Mouse (Mus musculus) lung, embryonic 15.5 days (tissue): ENCODE data around the gene Fbln5. TPM values are rescaled to one million over a fixed set of nuclear protein-coding genes. Genes with fewer than 3 reads are reported as not detected.

ENCODE experiments used
- ATAC-seq: fragments of 200-750 bp; cut with Nextera tagmentation; 2 replicates; pipeline ENCODE4 v1.8.0; 2017; ENCODE audit warnings: moderate number of reproducible peaks, borderline replicate concordance; ENCODE audit not compliant: low FRiP score, low TSS enrichment; ENCODE audit errors: extremely low read depth
- H3K27ac ChIP-seq: fragments of 300-500 bp; sonication (generic); 2 replicates; pipeline ENCODE4 v1.5.1; 2015; ENCODE audit warnings: moderate library complexity, mild to moderate bottlenecking, inconsistent platforms
- H3K27me3 ChIP-seq: fragments of 300-500 bp; sonication (generic); 2 replicates; pipeline ENCODE4 v1.6.1; 2015; ENCODE audit warnings: inconsistent platforms
- H3K36me3 ChIP-seq: fragments of 300-500 bp; sonication (generic); 2 replicates; pipeline ENCODE4 v1.6.1; 2015; ENCODE audit warnings: inconsistent platforms
- H3K4me1 ChIP-seq: fragments of 300-500 bp; sonication (generic); 2 replicates; pipeline ENCODE4 v1.6.1; 2015; ENCODE audit warnings: inconsistent platforms
- H3K4me2 ChIP-seq: fragments of 300-500 bp; sonication (generic); 2 replicates; pipeline ENCODE4 v1.6.1; 2015; ENCODE audit warnings: inconsistent platforms, mild to moderate bottlenecking, moderate library complexity
- H3K4me3 ChIP-seq: fragments of 300-500 bp; sonication (generic); 2 replicates; pipeline ENCODE4 v1.5.1; 2015; ENCODE audit warnings: mild to moderate bottlenecking, inconsistent platforms
- H3K9ac ChIP-seq: fragments of 300-500 bp; sonication (generic); 2 replicates; pipeline ENCODE4 v1.6.1; 2015; ENCODE audit warnings: inconsistent platforms
- H3K9me3 ChIP-seq: fragments of 300-500 bp; sonication (generic); 2 replicates; pipeline ENCODE4 v1.6.1; 2016; ENCODE audit warnings: inconsistent platforms
- WGBS: fragments of 180-500 bp; shearing (Covaris S2); methylation state at CpG from one replicate; pipeline ENCODE4 v1.1.7; 2015; 5-methylcytosine and 5-hydroxymethylcytosine counted together
- polyA plus RNA-seq: library from polyadenylated mRNA; unstranded; fragments of >200 nt; fragmentation: Nextera tagmentation; extraction: Ambion mirVana; gene quantifications from 2 replicates; pipeline ENCODE4 v1.2.1, GENCODE M21; 2015

Gene Fbln5
- polyA plus RNA-seq, 1 experiment from 2014 or later: 142 TPM

- peaks cover 26% of the 10 kb centered on the region for H3K4me1 ChIP-seq
- 39% methylated on average over 7 of the region's 7 CpGs for WGBS
- no peak overlapping the region for H3K4me2 ChIP-seq
- no peaks in the 10 kb centered on the region for H3K9me3 ChIP-seq
- no peak overlapping the region for H3K27ac ChIP-seq
- no peak overlapping the region for H3K9ac ChIP-seq
- peak; percentile 44; the same call in 1 of the 2 replicates for ATAC-seq
- H3K27me3 ChIP-seq: no peaks in the 10 kb centered on the region
- H3K36me3 ChIP-seq: peaks cover 22% of the 10 kb centered on the region
- no peak overlapping the region for H3K4me3 ChIP-seq
Measured at GRCm38 (mm10) chr12:101832179-101833114, 13.6 kb upstream of the Fbln5 start.

DNA sequence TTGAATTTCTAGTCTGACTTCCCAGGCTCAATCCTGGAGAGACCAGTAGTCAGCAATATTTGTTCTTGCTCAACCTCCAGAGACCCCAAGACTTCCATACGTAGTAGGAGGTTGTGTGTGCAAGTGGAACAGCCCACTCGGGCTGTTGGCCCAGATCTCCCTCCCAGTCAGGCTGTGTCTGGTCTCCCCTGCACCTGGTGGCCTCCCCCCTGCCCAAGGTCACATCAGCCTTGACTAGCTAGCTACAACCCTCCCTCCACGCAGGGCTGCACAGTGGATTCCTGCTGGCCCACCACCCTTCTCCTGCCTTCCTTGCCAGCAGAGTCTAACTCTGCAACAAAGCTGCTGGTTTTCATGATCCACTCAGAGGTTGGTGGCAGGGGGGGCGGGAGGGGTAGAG, 12.4 kb upstream of the Fbln5 start:
- no peaks in the 10 kb centered on the region for H3K27me3 ChIP-seq

DNA sequence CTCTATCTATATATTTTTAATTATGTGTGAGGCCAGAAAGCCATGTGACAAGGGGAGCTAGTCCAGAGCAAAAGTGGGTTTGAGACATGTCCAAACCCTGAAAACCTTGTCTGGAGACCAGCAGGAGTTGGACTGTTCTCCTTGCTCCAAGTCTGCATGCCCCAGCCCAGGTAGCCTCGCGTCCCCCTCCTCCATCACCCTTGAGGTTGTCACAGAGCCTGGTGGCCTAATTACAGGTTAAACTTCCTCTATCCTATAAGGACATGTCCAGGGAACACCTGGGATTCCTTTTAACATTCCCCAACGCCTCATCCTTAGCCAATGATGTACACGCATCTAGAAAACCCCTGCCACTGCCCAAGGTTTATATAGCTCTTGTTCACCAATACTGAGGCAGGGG, 4.3 kb upstream of the Fbln5 start:
- Histone ChIP-seq H3K4me3 (no peak overlapping the region), H3K4me2 (no peak overlapping the region), H3K9ac (no peak overlapping the region), H3K36me3 (no peaks in the 10 kb centered on the region), H3K9me3 (no peaks in the 10 kb centered on the region), H3K27ac (no peak overlapping the region), H3K27me3 (no peaks in the 10 kb centered on the region), H3K4me1 (0 out of 2 replicates have a peak, but pooled peaks cover 2% of the 10 kb centered on the region)
- WGBS: 88% methylated on average over 4 of the region's 4 CpGs
- no peak for ATAC-seq

More for the DNA sequence above, 12.4 kb upstream of the Fbln5 start:
- peak; percentile 31; the same call in 1 of the 2 replicates for ATAC-seq
- H3K9ac ChIP-seq: no peak overlapping the region
- peak overlapping the region; percentile 29 for H3K27ac ChIP-seq
- 49% methylated on average over 4 of the region's 4 CpGs for WGBS
- H3K4me3 ChIP-seq: no peak overlapping the region
- peaks cover 26% of the 10 kb centered on the region for H3K4me1 ChIP-seq
- no peak overlapping the region for H3K4me2 ChIP-seq
- H3K36me3 ChIP-seq: peaks cover 13% of the 10 kb centered on the region
- H3K9me3 ChIP-seq: no peaks in the 10 kb centered on the region

- Histone ChIP-seq H3K4me2 (no peak overlapping the region), H3K9me3 (no peaks in the 10 kb centered on the region), H3K27me3 (no peaks in the 10 kb centered on the region), H3K27ac (no peak overlapping the region), H3K4me3 (no peak overlapping the region), H3K36me3 (no peaks in the 10 kb centered on the region), H3K9ac (no peak overlapping the region), H3K4me1 (0 out of 2 replicates have a peak, but pooled peaks cover 11% of the 10 kb centered on the region)
- no peak for ATAC-seq
- WGBS: 24% methylated on average over 3 of the region's 3 CpGs
Measured at GRCm38 (mm10) chr12:101821596-101821995, 2.7 kb upstream of the Fbln5 start.

- 0 out of 2 replicates have a peak, but pooled peaks cover 14% of the 10 kb centered on the region for H3K4me1 ChIP-seq
- peak overlapping the region; percentile 49 for H3K4me3 ChIP-seq
- no peak for ATAC-seq
- no peaks in the 10 kb centered on the region for H3K36me3 ChIP-seq
- no peaks in the 10 kb centered on the region for H3K9me3 ChIP-seq
- no peaks in the 10 kb centered on the region for H3K27me3 ChIP-seq
- H3K27ac ChIP-seq: no peak overlapping the region
- H3K9ac ChIP-seq: no peak overlapping the region
- peak overlapping the region; percentile 80 for H3K4me2 ChIP-seq
- WGBS: 30% methylated on average over 9 of the region's 9 CpGs
Measured at GRCm38 (mm10) chr12:101819570-101819969, 715 bp upstream of the Fbln5 start.

DNA sequence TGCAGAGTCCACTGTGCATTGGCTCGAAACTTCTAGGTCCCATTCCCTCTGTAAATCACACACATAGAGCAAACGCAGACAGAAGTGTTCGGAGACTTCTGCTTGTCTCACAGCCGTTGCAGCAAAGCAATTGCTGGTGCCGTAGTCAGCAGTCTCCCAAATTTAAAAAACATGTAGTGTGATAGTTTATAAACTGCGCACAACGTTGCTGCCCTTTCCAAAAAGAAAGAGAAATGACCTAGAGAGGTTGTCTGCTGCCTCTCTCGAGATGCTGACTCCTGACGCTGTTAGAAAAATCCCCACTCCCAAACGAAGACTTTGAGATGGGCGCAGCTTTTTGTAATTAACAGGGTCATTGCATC, 628 bp downstream of the Fbln5 start:
- ATAC-seq: no peak
- Histone ChIP-seq H3K27ac (peak overlapping the region; percentile 84), H3K27me3 (no peaks in the 10 kb centered on the region), H3K36me3 (no peaks in the 10 kb centered on the region), H3K4me2 (peak overlapping the region; percentile 80), H3K4me1 (0 out of 2 replicates have a peak, but pooled peaks cover 14% of the 10 kb centered on the region), H3K4me3 (peak overlapping the region; percentile 49), H3K9ac (no peak overlapping the region), H3K9me3 (no peaks in the 10 kb centered on the region)
- 12% methylated on average over 11 of the region's 11 CpGs for WGBS

- H3K9me3 ChIP-seq: no peaks in the 10 kb centered on the region
- H3K27ac ChIP-seq: 0 out of 2 replicates have a peak overlapping the region, but pooled peaks have one; percentile 27
- ATAC-seq: no peak
- no peaks in the 10 kb centered on the region for H3K36me3 ChIP-seq
- H3K9ac ChIP-seq: no peak overlapping the region
- 0 out of 2 replicates have a peak, but pooled peaks cover 14% of the 10 kb centered on the region for H3K4me1 ChIP-seq
- 0 out of 2 replicates have a peak overlapping the region, but pooled peaks have one; percentile 19 for H3K4me3 ChIP-seq
- WGBS: 34% methylated on average over 5 of the region's 5 CpGs
- H3K4me2 ChIP-seq: peak overlapping the region; percentile 32; the same call in 1 of the 2 replicates
- H3K27me3 ChIP-seq: no peaks in the 10 kb centered on the region
Measured at GRCm38 (mm10) chr12:101816810-101817209, 2.0 kb downstream of the Fbln5 start.

GRCm38 (mm10) chr12:101815796-101816195, 3.1 kb downstream of the Fbln5 start:
- no peak overlapping the region for H3K27ac ChIP-seq
- 80% methylated on average over 6 of the region's 6 CpGs for WGBS

DNA sequence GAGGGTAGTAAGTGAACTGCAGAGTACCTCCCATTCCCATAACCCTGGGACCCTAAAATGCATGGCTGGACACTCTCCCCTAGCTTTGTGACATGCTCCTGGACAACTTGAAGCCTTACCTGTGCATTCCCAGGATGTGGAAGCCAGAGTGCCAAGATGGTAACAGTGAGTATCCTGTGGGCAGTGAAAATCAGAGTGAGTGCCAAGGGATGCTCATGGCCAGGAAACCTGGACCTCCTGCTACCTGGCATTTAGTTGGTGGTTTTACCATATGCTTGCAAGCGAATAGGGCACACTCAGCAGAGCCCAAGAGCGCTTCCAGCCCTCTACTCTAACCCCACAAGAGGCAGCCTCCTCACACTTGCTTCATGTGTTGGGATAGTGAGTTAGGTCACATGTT, 4.4 kb downstream of the Fbln5 start:
- H3K36me3 ChIP-seq: no peaks in the 10 kb centered on the region; the same call in 1 of the 2 replicates

More at GRCm38 (mm10) chr12:101815796-101816195, 3.1 kb downstream of the Fbln5 start:
- H3K9me3 ChIP-seq: no peaks in the 10 kb centered on the region
- H3K27me3 ChIP-seq: no peaks in the 10 kb centered on the region
- H3K4me1 ChIP-seq: 0 out of 2 replicates have a peak, but pooled peaks cover 14% of the 10 kb centered on the region
- no peak overlapping the region for H3K9ac ChIP-seq
- H3K36me3 ChIP-seq: no peaks in the 10 kb centered on the region
- H3K4me2 ChIP-seq: no peak overlapping the region
- no peak overlapping the region for H3K4me3 ChIP-seq
- no peak for ATAC-seq

GRCm38 (mm10) chr12:101811181-101811580, 7.7 kb downstream of the Fbln5 start:
- Histone ChIP-seq H3K4me2 (no peak overlapping the region), H3K9ac (no peak overlapping the region), H3K9me3 (no peaks in the 10 kb centered on the region), H3K27me3 (no peaks in the 10 kb centered on the region), H3K4me3 (no peak overlapping the region), H3K27ac (no peak overlapping the region), H3K36me3 (no peaks in the 10 kb centered on the region; the same call in 1 of the 2 replicates), H3K4me1 (no peaks in the 10 kb centered on the region)
- WGBS: 55% methylated on average over 6 of the region's 6 CpGs
- ATAC-seq: no peak

More for the DNA sequence above, 4.4 kb downstream of the Fbln5 start:
- WGBS: 83% methylated on average over 2 of the region's 2 CpGs
- Histone ChIP-seq H3K27me3 (no peaks in the 10 kb centered on the region), H3K4me2 (no peak overlapping the region), H3K27ac (no peak overlapping the region), H3K9ac (no peak overlapping the region), H3K4me3 (no peak overlapping the region), H3K9me3 (no peaks in the 10 kb centered on the region), H3K4me1 (0 out of 2 replicates have a peak, but pooled peaks cover 14% of the 10 kb centered on the region)
- ATAC-seq: no peak

DNA sequence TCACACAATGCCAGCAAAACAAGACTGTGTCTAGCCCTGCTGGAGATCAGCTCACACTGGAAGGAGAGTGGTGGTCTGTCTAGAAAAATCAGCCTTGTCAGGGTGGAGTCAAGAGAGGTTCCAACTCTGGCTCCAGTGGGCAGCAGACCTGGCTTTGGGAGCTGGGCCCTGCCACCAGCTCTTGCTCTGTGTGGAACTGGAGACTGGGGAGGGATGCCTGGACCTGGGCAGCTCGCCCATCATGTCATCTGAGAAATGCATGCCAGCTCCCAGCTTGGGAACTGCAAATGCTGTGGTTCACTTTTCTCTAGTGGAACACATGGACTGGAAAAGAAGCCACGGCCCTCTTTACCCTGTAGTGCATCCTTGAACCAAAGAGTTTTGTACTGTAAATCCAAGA, 8.3 kb downstream of the Fbln5 start:
- Histone ChIP-seq H3K27ac (no peak overlapping the region), H3K9ac (no peak overlapping the region), H3K4me3 (no peak overlapping the region), H3K4me2 (no peak overlapping the region), H3K36me3 (no peaks in the 10 kb centered on the region; the same call in 1 of the 2 replicates), H3K4me1 (no peaks in the 10 kb centered on the region), H3K9me3 (no peaks in the 10 kb centered on the region), H3K27me3 (no peaks in the 10 kb centered on the region)
- ATAC-seq: no peak
- WGBS: 52% methylated on average over 2 of the region's 2 CpGs

- Histone ChIP-seq H3K27me3 (no peaks in the 10 kb centered on the region), H3K4me2 (no peak overlapping the region), H3K9ac (no peak overlapping the region), H3K4me3 (no peak overlapping the region), H3K36me3 (no peaks in the 10 kb centered on the region; the same call in 1 of the 2 replicates), H3K9me3 (no peaks in the 10 kb centered on the region), H3K27ac (no peak overlapping the region), H3K4me1 (no peaks in the 10 kb centered on the region)
- ATAC-seq: peak; percentile 71
- WGBS: 38% methylated on average over 2 of the region's 2 CpGs
Measured at GRCm38 (mm10) chr12:101807400-101807799, 11.5 kb downstream of the Fbln5 start.
